Mouse (Mus musculus) cerebellum, adult 2 months (tissue): Measurements from ENCODE around the gene Shc3.

Source experiments
- CTCF ChIP-seq: fragments of 200-500 bp; IDR thresholded peaks from 2 replicates; pipeline ENCODE4 v1.5.1; 2011; ENCODE audit warnings: low read depth, mild to moderate bottlenecking, control low read depth, low read length, moderate library complexity, borderline replicate concordance; ENCODE audit not compliant: insufficient read depth
- POLR2A ChIP-seq: fragments of 200-500 bp; IDR thresholded peaks from 2 replicates; pipeline ENCODE4 v1.6.1; 2011; ENCODE audit warnings: low read length, control low read depth, borderline replicate concordance; ENCODE audit not compliant: insufficient read depth

- no peak for TF ChIP-seq POLR2A
- no peak for TF ChIP-seq CTCF
These were observed 47.3 kb upstream of the Shc3 start for GRCm38 (mm10) chr13:51616417-51617044.
